28 mouse cellular contexts compared by ENCODE assay signal in the genomic region with DNA sequence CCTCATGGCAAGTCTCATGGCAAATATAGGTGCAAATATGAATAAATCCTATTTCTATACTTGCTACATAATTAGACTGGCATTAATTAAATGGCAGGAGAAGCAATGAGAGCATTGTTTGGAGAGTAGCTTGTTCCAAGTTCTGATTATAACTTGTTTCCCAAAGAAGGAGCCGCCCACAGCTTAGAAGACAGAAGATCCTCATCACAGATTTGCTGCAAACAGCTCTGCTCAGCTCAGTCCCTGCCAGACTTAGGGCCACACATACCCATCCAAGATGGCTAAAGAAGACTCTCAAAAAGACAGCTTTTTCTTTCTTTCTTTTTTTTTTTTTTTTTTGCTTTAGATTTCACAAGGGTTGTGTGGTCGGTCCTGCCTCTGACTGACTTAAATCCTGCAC.
DNase-seq lines count a peak whose midpoint lies in the region; ATAC-seq and TF ChIP-seq lines count a peak whose summit lies in the region.
"Had no signal": no experiment of that assay in that cellular context is flagged by ENCODE, and none has a peak within 500 bp of the region (broad histone marks: within the 10 kb centered on the region; RNA-seq: fewer than 3 reads in every experiment).

No protein-coding gene starts in this region.

- no peak overlapping the region for H3K4me3 ChIP-seq in cortical plate, adult 2 months (ENCODE audit: insufficient read depth, low read length)
- H3K4me3 ChIP-seq in hindbrain, embryonic 14.5 days (replicated peaks; ENCODE audit: low read length) = no peak overlapping the region
- H3K4me3 ChIP-seq: forebrain, embryonic 13.5 days; heart, embryonic 10.5 days; hindbrain, embryonic 12.5 days; liver, embryonic 12.5 days had no signal

- H3K9me3 ChIP-seq in hindbrain, embryonic 14.5 days (ENCODE audit: control insufficient read depth, low read length) = no peaks in the 10 kb centered on the region
- H3K9me3 ChIP-seq: forebrain, embryonic 13.5 days; heart, embryonic 10.5 days; hindbrain, embryonic 12.5 days; liver, embryonic 12.5 days had no signal

- WGBS in hindbrain, embryonic 14.5 days = 94% methylated on average over 2 of the region's 2 CpGs

- ATAC-seq in hindbrain, embryonic 14.5 days (ENCODE audit: low FRiP score) = no peak
- ATAC-seq: forebrain, embryonic 13.5 days; intestine, embryonic 16.5 days; liver, embryonic 12.5 days; liver, postnatal 0 days; midbrain, embryonic 16.5 days; Patski had no signal

- H3K4me1 ChIP-seq in cortical plate, adult 2 months (ENCODE audit: control insufficient read depth, insufficient read depth, low read length) = peaks cover 3% of the 10 kb centered on the region; the same call in 1 of the 2 replicates
- no peaks in the 10 kb centered on the region; the same call in 1 of the 2 replicates for H3K4me1 ChIP-seq in hindbrain, embryonic 14.5 days (replicated peaks; ENCODE audit: control insufficient read depth, insufficient read depth, low read length)
- H3K4me1 ChIP-seq: heart, embryonic 10.5 days; liver, embryonic 12.5 days had no signal

- TF ChIP-seq POLR2A in cortical plate, adult 2 months (IDR thresholded peaks at IDR 0.05; ENCODE audit: extremely low read depth, insufficient read depth, low read length) = no peak

- H3K4me2 ChIP-seq in hindbrain, embryonic 14.5 days (replicated peaks) = no peak overlapping the region
- H3K4me2 ChIP-seq: forebrain, embryonic 13.5 days; hindbrain, embryonic 12.5 days; liver, embryonic 12.5 days; midbrain, embryonic 11.5 days had no signal

- H3K27me3 ChIP-seq in hindbrain, embryonic 14.5 days (ENCODE audit: control insufficient read depth, insufficient read depth, low read length) = no peaks in the 10 kb centered on the region
- H3K27me3 ChIP-seq: forebrain, embryonic 13.5 days; hindbrain, embryonic 12.5 days; liver, embryonic 12.5 days had no signal

- no peak for TF ChIP-seq CTCF in cortical plate, adult 2 months (IDR thresholded peaks at IDR 0.05; ENCODE audit: extremely low read depth, insufficient read depth, low read length)

- intact Hi-C loops in left cerebral cortex, postnatal 10 days (cut with DNase I) = loop anchor here (10.0 kb wide), 1 partner anchor 398 kb away; no protein-coding TSS in a partner anchor

- H3K36me3 ChIP-seq in hindbrain, embryonic 14.5 days (replicated peaks; ENCODE audit: control insufficient read depth, insufficient read depth) = no peaks in the 10 kb centered on the region
- H3K36me3 ChIP-seq: heart, embryonic 10.5 days; hindbrain, embryonic 12.5 days; liver, embryonic 12.5 days had no signal

- H3K9ac ChIP-seq in hindbrain, embryonic 14.5 days = no peak overlapping the region
- H3K9ac ChIP-seq: forebrain, embryonic 13.5 days; hindbrain, embryonic 12.5 days; liver, embryonic 12.5 days; liver, postnatal 0 days had no signal

- peak overlapping the region; percentile 92; the same call in 1 of the 2 replicates for H3K27ac ChIP-seq in cortical plate, adult 2 months (ENCODE audit: insufficient read depth, low read length)
- no peak overlapping the region for H3K27ac ChIP-seq in hindbrain, embryonic 14.5 days
- H3K27ac ChIP-seq: forebrain, embryonic 13.5 days; heart, embryonic 10.5 days; hindbrain, embryonic 12.5 days; liver, embryonic 12.5 days; stomach, postnatal 0 days had no signal

- DNase-seq in frontal cortex, postnatal 36 days (ENCODE audit: low spot score in 2 of 2) = peak; percentile 16 to 71
- DNase-seq in frontal cortex, postnatal 14 days (ENCODE audit: low spot score in 2 of 2) = no peak
- peak; percentile 17 to 46 for DNase-seq in left cerebral cortex, postnatal 10 days (ENCODE audit: extremely low spot score in 1 of 2, low spot score in 2 of 2)
- DNase-seq in right cerebral cortex, postnatal 36 days (ENCODE audit: low spot score in 2 of 2) = peak; percentile 30 to 76
- no peak for DNase-seq in hindbrain, embryonic 14.5 days (ENCODE audit: low spot score)
- DNase-seq in cerebellum, adult 11-12 months = no peak
- DNase-seq: adrenal gland, postnatal 25 days; cerebellum, adult 8-10 months; cerebellum, postnatal 25 days; gastrocnemius, postnatal 14 days; heart, postnatal 36 days; kidney, adult 9 months; kidney, postnatal 10 days; layer of hippocampus, adult 9-11 months; liver, postnatal 0 days; lung, postnatal 36 days; thymus, adult 2 months; thymus, postnatal 4 days had no signal

Comparison
In these comparisons a context has a peak if more than half of its experiments do, and no peak if none do; other contexts are left out.
1. DNase-seq: peak in frontal cortex, postnatal 36 days (2 of 2), left cerebral cortex, postnatal 10 days (2 of 2) and right cerebral cortex, postnatal 36 days (2 of 2); none in frontal cortex, postnatal 14 days (0 of 2), hindbrain, embryonic 14.5 days (single experiment) and cerebellum, adult 11-12 months (single experiment).